Mouse (Mus musculus) thymus, adult 2 months (tissue): ENCODE results near the gene Fscn3. TPM values are rescaled to one million over a fixed set of nuclear protein-coding genes. Genes with fewer than 3 reads are reported as not detected.

ENCODE experiments used
- DNase-seq: peaks from one replicate; pipeline ENCODE4 v3.0.0; 2021
- H3K27ac ChIP-seq: fragments of 200-500 bp; 2 replicates; pipeline ENCODE4 v1.5.1; 2012; ENCODE audit warnings: low read length, control low read depth; ENCODE audit not compliant: control insufficient read depth, insufficient read depth
- H3K27me3 ChIP-seq: fragments of 200-500 bp; 2 replicates; pipeline ENCODE4 v1.6.1; 2012; ENCODE audit warnings: mild to moderate bottlenecking, low read length, moderate library complexity, mixed read lengths; ENCODE audit not compliant: control insufficient read depth, insufficient read depth
- H3K36me3 ChIP-seq: fragments of 200-500 bp; 2 replicates; pipeline ENCODE4 v1.6.1; 2012; ENCODE audit warnings: mild to moderate bottlenecking, low read length, moderate library complexity; ENCODE audit not compliant: control insufficient read depth, insufficient read depth
- H3K4me1 ChIP-seq: fragments of 200-500 bp; replicated peaks from 2 replicates; pipeline ENCODE4 v1.6.1; 2012; ENCODE audit warnings: low read length; ENCODE audit not compliant: control insufficient read depth, insufficient read depth
- H3K4me3 ChIP-seq: fragments of 200-500 bp; 2 replicates; pipeline ENCODE4 v1.5.1; 2012; ENCODE audit warnings: mild to moderate bottlenecking, low read length, control low read depth, moderate library complexity; ENCODE audit not compliant: control insufficient read depth, insufficient read depth
- CTCF ChIP-seq: fragments of 200-500 bp; IDR thresholded peaks from 2 replicates; pipeline ENCODE4 v1.5.1; 2012; ENCODE audit warnings: mild to moderate bottlenecking, control low read depth, low read length, moderate library complexity, borderline replicate concordance; ENCODE audit not compliant: control insufficient read depth, poor library complexity, insufficient read depth; ENCODE audit errors: extremely low read depth
- POLR2A ChIP-seq: fragments of 200-500 bp; IDR thresholded peaks from 2 replicates; pipeline ENCODE4 v1.6.1; 2012; ENCODE audit warnings: mild to moderate bottlenecking, low read length, control low read depth, moderate library complexity; ENCODE audit not compliant: control insufficient read depth, poor library complexity, insufficient read depth; ENCODE audit errors: extremely low read depth
- WGBS: fragments of 180-500 bp; shearing (Covaris S2); methylation state at CpG from one replicate; pipeline ENCODE4 v1.1.7; 2018; 5-methylcytosine and 5-hydroxymethylcytosine counted together
- polyA plus RNA-seq: library from polyadenylated mRNA; depleted of rRNA; stranded (reverse); fragments of >200 nt; gene quantifications from 2 replicates; pipeline ENCODE4 v1.2.3, GENCODE M21; 2012

The Fscn3 gene
- polyA plus RNA-seq, 1 experiment: 0.19 TPM

DNA sequence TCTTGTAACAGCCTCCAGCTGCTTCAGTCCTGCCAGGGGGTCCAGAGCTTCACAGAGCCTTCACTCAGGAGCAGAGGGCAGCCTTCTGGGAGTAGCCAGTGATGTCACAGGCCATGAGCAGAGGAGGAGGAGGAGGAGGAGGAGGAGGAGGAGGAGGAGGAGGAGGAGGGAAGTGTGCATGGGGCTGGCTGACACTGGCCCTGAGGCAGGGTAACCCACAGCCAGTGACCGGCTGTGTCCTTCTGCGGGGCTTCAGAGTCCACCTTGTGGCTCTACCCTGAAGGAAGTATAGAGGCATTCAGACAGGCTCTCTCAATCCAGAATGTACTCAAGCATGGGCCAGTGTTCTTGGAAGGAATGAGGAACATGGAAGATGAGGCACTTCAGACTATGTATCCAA, 21.7 kb downstream of the Fscn3 start, which contains the start of gene Pax4:
Gene Pax4 (minus strand): TSS at position 101 of the 400 bp plus-strand sequence.
- no peak for DNase-seq
- no peaks in the 10 kb centered on the region for H3K36me3 ChIP-seq
- H3K4me3 ChIP-seq: no peak within 1 kb of the TSS
- 83% methylated on average over 2 of the region's 2 CpGs for WGBS
- H3K27me3 ChIP-seq: no peaks in the 10 kb centered on the region; the same call in 1 of the 2 replicates
- TF ChIP-seq POLR2A (no peak), CTCF (no peak)
- no peak within 1 kb of the TSS for H3K27ac ChIP-seq
- no peaks in the 10 kb centered on the region for H3K4me1 ChIP-seq

- DNase-seq: no peak
- Histone ChIP-seq H3K27me3 (no peaks in the 10 kb centered on the region; the same call in 1 of the 2 replicates), H3K27ac (no peak overlapping the region), H3K36me3 (no peaks in the 10 kb centered on the region), H3K4me3 (no peak overlapping the region), H3K4me1 (no peaks in the 10 kb centered on the region)
- no peak for TF ChIP-seq CTCF
- no peak for TF ChIP-seq POLR2A
- 20% methylated on average over 5 of the region's 5 CpGs for WGBS
Observed at GRCm38 (mm10) chr6:28450481-28450880, 22.9 kb downstream of the Fscn3 start.

DNA sequence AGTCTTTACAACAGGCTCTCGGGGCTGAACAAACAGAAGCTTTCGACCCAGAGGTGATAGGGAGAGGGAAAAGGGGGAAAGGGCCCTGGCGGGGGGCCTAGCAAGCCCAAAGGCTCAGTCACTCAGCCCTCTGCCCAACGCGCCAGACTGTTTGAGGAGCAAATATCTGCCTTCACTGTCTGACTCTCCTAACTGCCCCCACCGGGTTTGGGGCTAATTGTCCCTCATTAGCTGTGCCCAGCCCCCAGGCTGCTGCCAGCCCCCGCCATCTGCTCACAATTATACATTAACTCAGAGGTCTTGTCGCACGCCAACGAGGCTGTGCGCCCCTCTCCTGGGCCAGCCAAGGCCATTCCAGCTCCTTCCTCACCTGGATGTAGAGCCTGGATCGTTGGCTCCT, 23.4 kb downstream of the Fscn3 start:
- no peaks in the 10 kb centered on the region; the same call in 1 of the 2 replicates for H3K27me3 ChIP-seq
- no peak overlapping the region for H3K27ac ChIP-seq
- no peak for DNase-seq
- H3K4me1 ChIP-seq: no peaks in the 10 kb centered on the region
- H3K36me3 ChIP-seq: no peaks in the 10 kb centered on the region
- TF ChIP-seq CTCF: no peak
- no peak for TF ChIP-seq POLR2A
- 8% methylated on average over 12 of the region's 12 CpGs for WGBS
- no peak overlapping the region for H3K4me3 ChIP-seq

- TF ChIP-seq POLR2A: no peak
- no peak for TF ChIP-seq CTCF
- H3K27ac ChIP-seq: no peak overlapping the region
- DNase-seq: no peak
- no peaks in the 10 kb centered on the region for H3K27me3 ChIP-seq
- no peaks in the 10 kb centered on the region for H3K4me1 ChIP-seq
- no peak overlapping the region for H3K4me3 ChIP-seq
- H3K36me3 ChIP-seq: no peaks in the 10 kb centered on the region
Observed at GRCm38 (mm10) chr6:28459221-28459668, 31.7 kb downstream of the Fscn3 start.

DNA sequence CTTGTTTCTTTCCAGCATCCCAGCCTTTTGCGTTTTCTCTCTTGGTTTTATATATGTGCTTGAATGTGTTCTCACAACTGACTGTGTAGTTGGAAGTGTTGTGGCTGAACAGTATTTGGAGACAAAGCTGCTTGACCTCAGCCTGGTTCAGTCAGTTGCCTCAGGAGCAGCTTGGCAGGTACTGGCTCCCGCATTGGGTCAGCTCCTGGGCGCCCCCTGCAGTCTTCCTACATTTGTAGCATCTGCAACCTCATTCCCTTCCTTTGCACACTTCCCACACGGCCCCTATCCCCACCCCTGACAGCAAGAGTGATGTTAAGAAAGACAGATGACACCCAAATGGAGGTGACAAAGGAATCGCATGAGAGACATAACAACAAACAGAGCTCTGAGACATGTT, 32.9 kb downstream of the Fscn3 start:
- Histone ChIP-seq H3K27ac (no peak overlapping the region), H3K4me1 (peaks cover 2% of the 10 kb centered on the region; the same call in 1 of the 2 replicates), H3K27me3 (no peaks in the 10 kb centered on the region), H3K4me3 (no peak overlapping the region), H3K36me3 (no peaks in the 10 kb centered on the region)
- TF ChIP-seq POLR2A: no peak
- TF ChIP-seq CTCF: peak; percentile 70; the same call in 1 of the 2 replicates
- DNase-seq: peak; percentile 67
- WGBS: 11% methylated on average over 5 of the region's 5 CpGs

GRCm38 (mm10) chr6:28464630-28465029, 37.0 kb downstream of the Fscn3 start:
- TF ChIP-seq POLR2A: no peak
- no peak for TF ChIP-seq CTCF
- H3K27ac ChIP-seq: no peak overlapping the region
- peaks cover 2% of the 10 kb centered on the region; the same call in 1 of the 2 replicates for H3K4me1 ChIP-seq
- DNase-seq: no peak
- 70% methylated on average over 6 of the region's 6 CpGs for WGBS
- no peaks in the 10 kb centered on the region for H3K27me3 ChIP-seq
- no peak overlapping the region for H3K4me3 ChIP-seq
- H3K36me3 ChIP-seq: no peaks in the 10 kb centered on the region
